Mouse (Mus musculus): ENCODE measurements around the gene Zfpm1. TPM values are rescaled to one million over a fixed set of nuclear protein-coding genes. Genes with fewer than 3 reads are reported as not detected.

The Zfpm1 gene
- polyA plus RNA-seq, 1 experiment from 2014 or later, result 1.4 TPM

DNA sequence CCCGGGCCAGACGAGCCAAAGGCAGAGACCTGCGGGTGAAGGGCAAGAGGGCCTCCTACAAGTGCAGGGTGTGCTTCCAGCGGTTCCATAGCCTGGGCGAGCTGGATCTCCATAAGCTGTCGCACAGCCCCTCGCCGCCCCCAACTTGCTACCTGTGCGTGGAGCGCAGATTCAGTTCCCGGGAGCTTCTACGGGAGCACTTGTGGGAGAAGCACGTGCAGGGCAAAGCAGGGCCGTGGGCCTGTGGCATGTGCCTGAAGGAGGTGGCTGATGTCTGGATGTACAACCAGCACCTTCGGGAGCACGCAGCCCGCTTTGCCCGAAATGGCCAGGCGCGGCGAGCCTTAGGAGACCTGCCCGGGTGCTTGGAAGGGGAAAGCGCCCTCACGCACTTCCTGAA, 13.1 kb upstream of the Zfpm1 start:
- Histone ChIP-seq H3K4me3 (ENCODE audit: low read depth, low read length) (peak overlapping the region; percentile 31), H3K36me3 (ENCODE audit: control insufficient read depth, insufficient read depth, low read length) (no peaks in the 10 kb centered on the region), H3K9me3 (ENCODE audit: control insufficient read depth, low read length) (no peaks in the 10 kb centered on the region), H3K27me3 (ENCODE audit: control insufficient read depth, insufficient read depth, low read length) (peaks cover 2% of the 10 kb centered on the region), H3K27ac (ENCODE audit: low read depth, low read length) (no peak overlapping the region), H3K4me2 (ENCODE audit: low read depth, low read length, severe bottlenecking) (peak overlapping the region; percentile 53), H3K9ac (ENCODE audit: low read length) (peak overlapping the region; percentile 56), H3K4me1 (replicated peaks; ENCODE audit: control insufficient read depth, insufficient read depth, low read length) (peaks cover 8% of the 10 kb centered on the region)
- WGBS, result 57% methylated on average over 24 of the region's 24 CpGs
- ATAC-seq (replicated peaks; ENCODE audit: low FRiP score) (no peak), DNase-seq (ENCODE audit: low spot score) (no peak)

DNA sequence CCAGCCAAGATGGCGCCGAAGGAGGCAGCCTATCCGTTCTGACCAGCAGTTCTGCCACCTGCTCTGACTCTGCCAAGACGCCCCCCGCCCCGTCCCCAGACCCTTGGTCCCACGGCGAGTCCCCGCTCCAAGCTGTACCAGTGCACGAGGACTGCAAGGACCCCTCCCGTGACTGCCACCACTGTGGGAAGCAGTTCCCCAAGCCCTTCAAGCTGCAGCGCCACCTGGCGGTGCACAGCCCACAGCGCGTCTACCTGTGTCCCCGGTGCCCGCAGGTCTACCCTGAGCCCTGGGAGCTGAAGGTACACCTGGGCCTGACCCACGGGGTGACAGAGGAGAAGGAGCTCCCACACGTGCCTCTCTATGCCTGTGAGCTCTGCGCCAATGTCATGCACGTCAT, 12.5 kb upstream of the Zfpm1 start:
- Histone ChIP-seq H3K4me2 (ENCODE audit: low read depth, low read length, severe bottlenecking) (peak overlapping the region; percentile 53), H3K4me1 (replicated peaks; ENCODE audit: control insufficient read depth, insufficient read depth, low read length) (peaks cover 8% of the 10 kb centered on the region), H3K9me3 (ENCODE audit: control insufficient read depth, low read length) (no peaks in the 10 kb centered on the region), H3K27ac (ENCODE audit: low read depth, low read length) (no peak overlapping the region), H3K4me3 (ENCODE audit: low read depth, low read length) (peak overlapping the region; percentile 31), H3K27me3 (ENCODE audit: control insufficient read depth, insufficient read depth, low read length) (peaks cover 2% of the 10 kb centered on the region), H3K36me3 (ENCODE audit: control insufficient read depth, insufficient read depth, low read length) (no peaks in the 10 kb centered on the region), H3K9ac (ENCODE audit: low read length) (peak overlapping the region; percentile 56)
- DNase-seq (ENCODE audit: low spot score) (peak; percentile 90), ATAC-seq (replicated peaks; ENCODE audit: low FRiP score) (peak; percentile 58)
- WGBS, result 6% methylated on average over 21 of the region's 21 CpGs

DNA sequence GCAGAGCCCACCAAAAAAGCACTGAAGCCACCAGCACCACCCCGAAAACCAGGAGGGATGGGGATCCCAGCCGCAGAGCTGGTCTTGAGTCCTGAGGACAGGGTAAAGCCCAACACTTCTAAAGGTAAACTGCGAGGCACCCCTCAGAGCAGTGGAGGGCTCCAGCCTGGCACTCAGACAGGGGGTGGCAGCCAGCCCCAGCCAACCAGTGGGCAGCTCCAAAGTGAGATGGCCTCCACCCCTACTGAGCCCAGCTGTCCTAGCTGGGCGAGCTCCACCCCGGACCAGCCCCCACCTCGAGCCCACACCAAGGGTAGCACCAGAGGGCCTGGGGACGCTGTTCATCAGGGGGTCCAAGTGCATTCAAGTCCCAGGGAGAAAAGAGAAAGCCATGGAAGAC, 11.4 kb upstream of the Zfpm1 start:
- no peak overlapping the region for H3K27ac ChIP-seq (ENCODE audit: low read depth, low read length)
- peaks cover 8% of the 10 kb centered on the region for H3K4me1 ChIP-seq (replicated peaks; ENCODE audit: control insufficient read depth, insufficient read depth, low read length)
- H3K27me3 ChIP-seq (ENCODE audit: control insufficient read depth, insufficient read depth, low read length), result peaks cover 2% of the 10 kb centered on the region
- H3K9me3 ChIP-seq (ENCODE audit: control insufficient read depth, low read length), result no peaks in the 10 kb centered on the region
- no peak overlapping the region for H3K4me3 ChIP-seq (ENCODE audit: low read depth, low read length)
- ATAC-seq (replicated peaks; ENCODE audit: low FRiP score) (no peak), DNase-seq (ENCODE audit: low spot score) (no peak)
- 76% methylated on average over 7 of the region's 7 CpGs for WGBS
- H3K4me2 ChIP-seq (ENCODE audit: low read depth, low read length, severe bottlenecking), result no peak overlapping the region
- no peak overlapping the region for H3K9ac ChIP-seq (ENCODE audit: low read length)
- no peaks in the 10 kb centered on the region for H3K36me3 ChIP-seq (ENCODE audit: control insufficient read depth, insufficient read depth, low read length)

DNA sequence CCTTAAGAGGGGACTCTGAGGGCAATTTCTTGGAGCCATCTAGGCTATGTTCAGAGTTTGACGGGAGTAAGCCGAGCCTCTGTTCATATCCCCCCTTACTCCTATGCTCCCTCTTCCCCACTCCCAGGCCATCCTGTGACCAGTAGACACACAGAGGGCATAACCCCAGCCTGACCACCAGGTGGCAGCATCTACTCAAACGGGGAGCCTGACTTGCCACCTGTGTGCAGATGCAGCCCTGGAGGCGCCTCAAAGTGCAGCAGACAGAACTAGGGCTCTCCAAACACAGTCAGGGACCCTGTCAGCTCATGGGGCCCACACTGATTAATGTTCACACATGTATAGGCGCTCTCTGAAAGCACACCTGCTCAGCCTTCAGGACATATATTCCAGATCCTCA, 8.8 kb upstream of the Zfpm1 start:
- DNase-seq (ENCODE audit: low spot score), result peak; percentile 92
- H3K9ac ChIP-seq (ENCODE audit: low read length), result no peak overlapping the region
- no peaks in the 10 kb centered on the region for H3K9me3 ChIP-seq (ENCODE audit: control insufficient read depth, low read length)
- no peaks in the 10 kb centered on the region for H3K36me3 ChIP-seq (ENCODE audit: control insufficient read depth, insufficient read depth, low read length)
- no peak overlapping the region for H3K4me2 ChIP-seq (ENCODE audit: low read depth, low read length, severe bottlenecking)
- no peak overlapping the region for H3K27ac ChIP-seq (ENCODE audit: low read depth, low read length)
- 9% methylated on average over 5 of the region's 5 CpGs for WGBS
- H3K4me3 ChIP-seq (ENCODE audit: low read depth, low read length), result no peak overlapping the region
- ATAC-seq (replicated peaks; ENCODE audit: low FRiP score), result peak; percentile 65
- H3K4me1 ChIP-seq (replicated peaks; ENCODE audit: control insufficient read depth, insufficient read depth, low read length), result peaks cover 8% of the 10 kb centered on the region
- H3K27me3 ChIP-seq (ENCODE audit: control insufficient read depth, insufficient read depth, low read length), result peaks cover 2% of the 10 kb centered on the region

DNA sequence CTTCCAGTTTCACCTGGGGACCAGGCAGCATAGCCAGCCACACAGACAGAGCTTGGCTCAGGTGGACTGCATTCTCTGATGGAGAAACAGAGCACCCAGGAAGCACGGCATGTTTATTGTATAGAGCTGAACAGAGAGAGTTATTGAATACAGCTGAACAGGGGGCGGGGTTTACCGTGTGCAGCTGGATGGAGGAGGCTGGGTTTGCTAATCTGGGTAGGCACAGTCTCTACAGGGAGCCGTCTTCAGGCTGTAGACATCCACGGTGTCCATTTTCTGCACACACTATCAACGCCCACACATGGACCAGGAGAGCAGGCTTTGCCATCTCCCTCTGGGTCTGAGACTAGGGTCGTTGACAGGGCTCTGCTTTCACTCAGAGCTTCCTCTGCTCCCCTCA, 8.1 kb upstream of the Zfpm1 start:
- Histone ChIP-seq H3K9ac (ENCODE audit: low read length) (no peak overlapping the region), H3K9me3 (ENCODE audit: control insufficient read depth, low read length) (no peaks in the 10 kb centered on the region), H3K4me2 (ENCODE audit: low read depth, low read length, severe bottlenecking) (no peak overlapping the region), H3K4me1 (replicated peaks; ENCODE audit: control insufficient read depth, insufficient read depth, low read length) (peaks cover 8% of the 10 kb centered on the region), H3K36me3 (ENCODE audit: control insufficient read depth, insufficient read depth, low read length) (no peaks in the 10 kb centered on the region), H3K27me3 (ENCODE audit: control insufficient read depth, insufficient read depth, low read length) (peaks cover 2% of the 10 kb centered on the region), H3K27ac (ENCODE audit: low read depth, low read length) (no peak overlapping the region), H3K4me3 (ENCODE audit: low read depth, low read length) (no peak overlapping the region)
- no peak for ATAC-seq (replicated peaks; ENCODE audit: low FRiP score)
- WGBS, result 43% methylated on average over 7 of the region's 7 CpGs
- DNase-seq (ENCODE audit: low spot score), result no peak

DNA sequence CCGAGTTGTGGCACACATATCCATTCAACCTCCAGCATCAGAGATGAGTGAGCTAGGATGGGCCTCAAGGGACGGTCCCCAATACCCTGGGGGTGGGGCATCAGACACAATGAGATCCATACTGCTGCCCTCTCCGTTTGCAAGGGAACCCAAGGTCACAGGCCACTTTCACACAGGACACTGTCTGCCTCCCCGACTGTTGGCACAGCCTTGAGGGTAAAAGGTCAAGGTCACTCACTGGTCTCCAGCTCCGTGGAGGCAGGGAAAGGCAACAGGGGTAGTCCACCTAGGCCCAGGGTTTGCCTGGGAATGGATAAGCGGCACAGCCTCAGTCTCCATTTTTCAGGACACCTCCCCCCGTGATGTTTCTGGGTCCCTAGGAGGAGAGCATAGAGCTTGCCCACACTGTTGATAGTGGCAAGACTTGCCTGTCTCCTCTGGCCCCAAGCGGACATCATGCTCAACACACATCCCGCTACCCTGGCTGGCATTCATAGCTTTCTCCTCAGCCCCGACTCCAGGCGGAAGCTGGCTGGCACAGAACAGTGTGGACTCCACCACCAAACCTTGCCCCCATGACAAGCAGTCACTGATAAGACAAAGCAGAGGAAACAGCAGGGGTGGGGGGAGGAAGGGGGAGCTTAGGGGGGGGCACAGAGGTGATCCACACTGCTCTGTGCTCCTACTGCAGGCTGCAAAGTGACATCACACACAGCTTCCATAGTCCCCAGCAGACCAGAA, 7.1 kb upstream of the Zfpm1 start:
- DNase-seq (ENCODE audit: low spot score), result no peak
- peaks cover 5% of the 10 kb centered on the region for H3K4me1 ChIP-seq (replicated peaks; ENCODE audit: control insufficient read depth, insufficient read depth, low read length)
- no peaks in the 10 kb centered on the region for H3K9me3 ChIP-seq (ENCODE audit: control insufficient read depth, low read length)
- WGBS, result 84% methylated on average over 11 of the region's 11 CpGs
- no peak for ATAC-seq (replicated peaks; ENCODE audit: low FRiP score)
- H3K9ac ChIP-seq (ENCODE audit: low read length), result no peak overlapping the region
- H3K27ac ChIP-seq (ENCODE audit: low read depth, low read length), result no peak overlapping the region
- no peak overlapping the region for H3K4me3 ChIP-seq (ENCODE audit: low read depth, low read length)
- peaks cover 2% of the 10 kb centered on the region for H3K27me3 ChIP-seq (ENCODE audit: control insufficient read depth, insufficient read depth, low read length)
- H3K4me2 ChIP-seq (ENCODE audit: low read depth, low read length, severe bottlenecking), result no peak overlapping the region
- no peaks in the 10 kb centered on the region for H3K36me3 ChIP-seq (ENCODE audit: control insufficient read depth, insufficient read depth, low read length)

DNA sequence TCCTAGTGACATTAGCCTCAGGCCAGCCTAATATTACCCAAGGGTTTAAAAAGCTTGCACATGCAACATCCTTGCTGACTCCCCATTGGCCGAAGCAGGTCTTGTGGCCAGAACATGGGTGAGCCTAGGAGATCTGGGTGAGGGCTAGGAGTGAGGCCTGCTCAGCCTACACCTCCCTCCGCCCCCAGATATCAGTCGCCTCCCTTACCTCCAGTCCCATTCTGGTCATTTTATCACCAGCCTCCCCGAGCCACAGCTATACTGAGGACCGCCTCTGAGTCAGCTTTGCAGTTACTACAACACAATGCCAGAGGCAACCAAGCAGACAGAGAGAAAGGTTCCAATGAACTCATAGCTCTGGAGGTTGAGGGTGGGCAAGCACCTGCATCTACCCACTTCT, 5.6 kb upstream of the Zfpm1 start:
- Histone ChIP-seq H3K36me3 (ENCODE audit: control insufficient read depth, insufficient read depth, low read length) (no peaks in the 10 kb centered on the region), H3K4me1 (replicated peaks; ENCODE audit: control insufficient read depth, insufficient read depth, low read length) (peaks cover 6% of the 10 kb centered on the region), H3K9me3 (ENCODE audit: control insufficient read depth, low read length) (no peaks in the 10 kb centered on the region), H3K9ac (ENCODE audit: low read length) (no peak overlapping the region), H3K27me3 (ENCODE audit: control insufficient read depth, insufficient read depth, low read length) (no peaks in the 10 kb centered on the region; the same call in 1 of the 2 replicates), H3K4me3 (ENCODE audit: low read depth, low read length) (no peak overlapping the region), H3K4me2 (ENCODE audit: low read depth, low read length, severe bottlenecking) (no peak overlapping the region), H3K27ac (ENCODE audit: low read depth, low read length) (no peak overlapping the region)
- ATAC-seq (replicated peaks; ENCODE audit: low FRiP score), result no peak
- no peak for DNase-seq (ENCODE audit: low spot score)
- WGBS, result 91% methylated on average over 5 of the region's 5 CpGs

DNA sequence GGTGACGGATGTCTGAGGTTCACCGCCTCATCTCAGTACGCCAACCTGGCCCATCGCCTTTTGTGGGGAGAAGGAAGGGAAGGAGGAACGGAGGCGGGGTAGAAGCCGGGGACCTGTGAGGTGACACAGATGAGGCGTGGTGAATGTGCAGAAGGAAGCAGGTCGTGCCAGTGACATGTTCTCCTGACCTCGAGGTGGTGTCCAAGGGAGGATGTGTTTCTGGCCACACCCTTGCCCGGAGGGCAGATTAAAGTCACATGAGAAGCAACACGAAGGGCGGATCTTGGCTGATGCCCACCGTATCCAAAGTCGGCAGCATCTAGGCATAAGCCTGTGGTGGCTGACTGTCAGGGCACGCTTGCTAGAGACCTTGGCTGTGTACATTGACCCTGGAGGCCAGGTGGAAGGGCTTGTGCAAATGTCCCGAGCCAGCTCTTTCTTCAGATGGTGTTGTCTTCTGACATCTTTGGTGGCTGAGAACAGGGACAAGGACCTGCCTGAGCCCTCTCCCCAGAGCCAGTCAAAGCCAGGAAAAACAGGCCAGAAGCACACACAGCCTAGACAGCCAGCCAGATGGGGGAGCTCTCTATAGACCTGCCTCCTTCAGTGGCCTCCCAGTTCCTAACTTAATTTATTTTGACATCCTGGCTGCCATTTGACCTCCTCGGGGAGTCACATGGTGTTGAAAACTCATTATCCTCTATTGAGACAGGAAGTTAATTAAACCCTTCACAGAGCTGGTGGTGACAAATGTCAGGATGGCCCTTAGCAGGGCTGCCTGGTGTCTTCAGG, 4.5 kb upstream of the Zfpm1 start:
- H3K27ac ChIP-seq (ENCODE audit: low read depth, low read length), result no peak overlapping the region
- H3K4me3 ChIP-seq (ENCODE audit: low read depth, low read length), result no peak overlapping the region
- ATAC-seq (replicated peaks; ENCODE audit: low FRiP score) (no peak), DNase-seq (ENCODE audit: low spot score) (no peak)
- peaks cover under 1% of the 10 kb centered on the region; the same call in 1 of the 2 replicates for H3K27me3 ChIP-seq (ENCODE audit: control insufficient read depth, insufficient read depth, low read length)
- peaks cover 7% of the 10 kb centered on the region for H3K4me1 ChIP-seq (replicated peaks; ENCODE audit: control insufficient read depth, insufficient read depth, low read length)
- no peaks in the 10 kb centered on the region for H3K9me3 ChIP-seq (ENCODE audit: control insufficient read depth, low read length)
- no peak overlapping the region for H3K4me2 ChIP-seq (ENCODE audit: low read depth, low read length, severe bottlenecking)
- 82% methylated on average over 18 of the region's 18 CpGs for WGBS
- H3K9ac ChIP-seq (ENCODE audit: low read length), result no peak overlapping the region
- H3K36me3 ChIP-seq (ENCODE audit: control insufficient read depth, insufficient read depth, low read length), result no peaks in the 10 kb centered on the region
